Mouse (Mus musculus): ENCODE measurements at regions not wholly inside any gene's neighbourhood (a gene's known extent, or its start where the extent isn't known, plus 50 kb on each side); places are given as distances from the start of the nearest gene placed in this dataset.

DNA sequence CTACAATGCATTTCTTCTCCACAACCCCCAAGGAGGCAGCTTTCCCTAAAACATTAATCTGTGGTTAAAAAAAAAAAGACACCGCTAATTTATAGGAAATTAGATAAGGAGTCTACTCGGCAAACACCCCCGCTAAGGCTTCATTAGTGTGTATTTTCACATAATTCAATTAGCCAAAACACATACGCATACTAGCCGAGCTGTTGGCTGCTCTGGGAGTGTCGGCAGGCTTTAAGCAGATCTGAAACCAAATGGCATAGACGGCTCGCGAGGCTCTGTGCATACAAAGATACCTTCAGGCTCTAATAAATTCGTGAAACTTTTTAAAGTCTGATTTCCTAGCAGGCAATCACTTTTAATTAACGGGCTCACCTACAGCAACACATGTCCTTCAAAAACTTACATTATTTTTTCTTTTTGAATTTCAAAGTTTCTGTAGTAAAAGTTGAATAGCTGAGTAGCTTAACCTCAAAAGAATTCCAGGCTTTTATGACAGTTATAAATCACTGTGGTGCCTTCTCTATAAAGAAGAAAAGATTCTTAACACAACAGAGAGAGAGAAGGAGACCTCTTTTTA, 68.0 kb upstream of the Smyd2 start:
- Histone ChIP-seq H3K27me3 (ENCODE audit: control insufficient read depth, insufficient read depth, insufficient read length) (peaks cover 34% of the 10 kb centered on the region), H3K79me2 (ENCODE audit: control insufficient read depth, insufficient read depth) (no peaks in the 10 kb centered on the region), H3K4me3 (no peak overlapping the region), H3K36me3 (ENCODE audit: control insufficient read depth, insufficient read depth) (no peaks in the 10 kb centered on the region), H3ac (ENCODE audit: control insufficient read depth, insufficient read length) (no peak overlapping the region), H3K4me2 (ENCODE audit: low read depth) (no peak overlapping the region)
- TF ChIP-seq MYOD1 (IDR thresholded peaks at IDR 0.05; ENCODE audit: control insufficient read depth in 1 of 3, insufficient read length in 2 of 3, low read depth in 2 of 3) = no peak
- no peak for TF ChIP-seq E2F4 (IDR thresholded peaks at IDR 0.05; ENCODE audit: insufficient read depth)
- TF ChIP-seq USF1 (IDR thresholded peaks at IDR 0.05; ENCODE audit: low read depth) = no peak
- no peak for TF ChIP-seq SRF (IDR thresholded peaks at IDR 0.05; ENCODE audit: control insufficient read depth, insufficient read length, low read depth)
- no peak for TF ChIP-seq TCF12 (IDR thresholded peaks at IDR 0.05; ENCODE audit: insufficient read depth, poor library complexity, severe bottlenecking)
- TF ChIP-seq CEBPB (IDR thresholded peaks at IDR 0.05; ENCODE audit: insufficient read depth, poor library complexity, severe bottlenecking) = no peak

DNA sequence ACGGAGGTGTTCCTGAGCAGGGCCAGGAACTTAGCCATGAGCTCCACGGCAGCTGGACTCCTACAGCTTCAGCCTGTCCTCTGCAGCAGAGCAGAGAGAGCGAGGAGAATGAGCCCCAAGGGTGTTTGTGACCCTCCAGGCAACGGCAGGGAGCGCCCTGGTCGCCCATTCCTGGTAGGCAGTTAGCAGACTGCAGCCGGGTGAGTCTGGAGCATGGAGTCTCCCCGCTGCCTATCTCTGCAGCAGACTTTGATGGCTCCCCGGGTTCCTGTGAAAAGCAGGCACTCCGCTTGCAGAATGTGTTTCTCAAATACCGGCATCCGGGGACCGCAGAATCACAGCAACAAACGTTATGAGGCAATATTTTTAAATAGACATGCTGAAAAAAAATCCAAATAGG, 67.2 kb upstream of the Smyd2 start:
- H3K4me3 ChIP-seq = no peak overlapping the region

DNA sequence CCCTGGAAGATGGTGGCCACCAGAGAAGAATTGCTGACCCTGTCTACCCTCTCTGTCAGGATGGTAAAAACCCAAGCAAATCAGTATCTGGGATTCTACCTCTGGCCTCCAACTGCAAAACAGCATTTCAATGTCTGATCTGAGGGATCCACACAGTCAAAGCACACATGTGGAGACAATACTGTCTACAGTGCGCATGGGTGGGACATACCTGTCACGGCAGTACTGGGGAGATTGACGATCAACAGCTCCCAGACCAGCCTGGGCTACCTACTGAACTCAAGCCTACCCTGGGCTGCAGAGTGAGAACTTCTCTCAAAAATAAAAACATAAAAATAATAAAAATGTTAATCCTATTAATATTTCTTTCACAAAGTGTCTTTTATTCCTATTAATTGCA, 66.7 kb upstream of the Smyd2 start:
- Histone ChIP-seq H3K4me3 (no peak overlapping the region), H3K4me2 (ENCODE audit: low read depth) (no peak overlapping the region), H3K79me2 (ENCODE audit: control insufficient read depth, insufficient read depth) (no peaks in the 10 kb centered on the region), H3K36me3 (ENCODE audit: control insufficient read depth, insufficient read depth) (no peaks in the 10 kb centered on the region), H3K27me3 (ENCODE audit: control insufficient read depth, insufficient read depth, insufficient read length) (peaks cover 34% of the 10 kb centered on the region), H3ac (ENCODE audit: control insufficient read depth, insufficient read length) (no peak overlapping the region)
- TF ChIP-seq REST (IDR thresholded peaks at IDR 0.05; ENCODE audit: insufficient read depth, insufficient read length) (no peak), USF1 (IDR thresholded peaks at IDR 0.05; ENCODE audit: low read depth) (no peak), MAX (IDR thresholded peaks at IDR 0.05; ENCODE audit: low read depth) (no peak), MYOD1 (IDR thresholded peaks at IDR 0.05; ENCODE audit: control insufficient read depth in 1 of 3, insufficient read length in 2 of 3, low read depth in 2 of 3) (no peak), SRF (IDR thresholded peaks at IDR 0.05; ENCODE audit: control insufficient read depth, insufficient read length, low read depth) (no peak), E2F4 (IDR thresholded peaks at IDR 0.05; ENCODE audit: insufficient read depth) (no peak), POLR2A (IDR thresholded peaks at IDR 0.05; ENCODE audit: insufficient read length, low read depth) (no peak), TCF3 (IDR thresholded peaks at IDR 0.05; ENCODE audit: insufficient read length, low read depth) (no peak), POLR2AphosphoS2 (IDR thresholded peaks at IDR 0.05; ENCODE audit: insufficient read length, low read depth) (no peak)

More for the DNA sequence above, 67.2 kb upstream of the Smyd2 start:
- peaks cover 34% of the 10 kb centered on the region for H3K27me3 ChIP-seq (ENCODE audit: control insufficient read depth, insufficient read depth, insufficient read length)
- H3K79me2 ChIP-seq (ENCODE audit: control insufficient read depth, insufficient read depth) = no peaks in the 10 kb centered on the region
- H3K4me2 ChIP-seq (ENCODE audit: low read depth) = no peak overlapping the region
- no peaks in the 10 kb centered on the region for H3K36me3 ChIP-seq (ENCODE audit: control insufficient read depth, insufficient read depth)
- H3ac ChIP-seq (ENCODE audit: control insufficient read depth, insufficient read length) = no peak overlapping the region
- no peak for TF ChIP-seq E2F4 (IDR thresholded peaks at IDR 0.05; ENCODE audit: insufficient read depth)
- TF ChIP-seq POLR2A (IDR thresholded peaks at IDR 0.05; ENCODE audit: insufficient read length, low read depth) = no peak
- TF ChIP-seq POLR2AphosphoS2 (IDR thresholded peaks at IDR 0.05; ENCODE audit: insufficient read length, low read depth) = no peak
- no peak for TF ChIP-seq MAX (IDR thresholded peaks at IDR 0.05; ENCODE audit: low read depth)
- TF ChIP-seq TCF3 (IDR thresholded peaks at IDR 0.05; ENCODE audit: insufficient read length, low read depth) = no peak
- TF ChIP-seq CEBPB (IDR thresholded peaks at IDR 0.05; ENCODE audit: insufficient read depth, poor library complexity, severe bottlenecking) = no peak
- no peak for TF ChIP-seq MYOG (IDR thresholded peaks at IDR 0.05; ENCODE audit: control insufficient read depth in 1 of 3, insufficient read depth in 1 of 3, insufficient read length in 2 of 3, low read depth in 2 of 3)
- TF ChIP-seq MYOD1 (IDR thresholded peaks at IDR 0.05; ENCODE audit: control insufficient read depth in 1 of 3, insufficient read length in 2 of 3, low read depth in 2 of 3) = no peak
- no peak for TF ChIP-seq USF1 (IDR thresholded peaks at IDR 0.05; ENCODE audit: low read depth)
- TF ChIP-seq SRF (IDR thresholded peaks at IDR 0.05; ENCODE audit: control insufficient read depth, insufficient read length, low read depth) = no peak
- no peak for TF ChIP-seq TCF12 (IDR thresholded peaks at IDR 0.05; ENCODE audit: insufficient read depth, poor library complexity, severe bottlenecking)
- TF ChIP-seq REST (IDR thresholded peaks at IDR 0.05; ENCODE audit: insufficient read depth, insufficient read length) = no peak

DNA sequence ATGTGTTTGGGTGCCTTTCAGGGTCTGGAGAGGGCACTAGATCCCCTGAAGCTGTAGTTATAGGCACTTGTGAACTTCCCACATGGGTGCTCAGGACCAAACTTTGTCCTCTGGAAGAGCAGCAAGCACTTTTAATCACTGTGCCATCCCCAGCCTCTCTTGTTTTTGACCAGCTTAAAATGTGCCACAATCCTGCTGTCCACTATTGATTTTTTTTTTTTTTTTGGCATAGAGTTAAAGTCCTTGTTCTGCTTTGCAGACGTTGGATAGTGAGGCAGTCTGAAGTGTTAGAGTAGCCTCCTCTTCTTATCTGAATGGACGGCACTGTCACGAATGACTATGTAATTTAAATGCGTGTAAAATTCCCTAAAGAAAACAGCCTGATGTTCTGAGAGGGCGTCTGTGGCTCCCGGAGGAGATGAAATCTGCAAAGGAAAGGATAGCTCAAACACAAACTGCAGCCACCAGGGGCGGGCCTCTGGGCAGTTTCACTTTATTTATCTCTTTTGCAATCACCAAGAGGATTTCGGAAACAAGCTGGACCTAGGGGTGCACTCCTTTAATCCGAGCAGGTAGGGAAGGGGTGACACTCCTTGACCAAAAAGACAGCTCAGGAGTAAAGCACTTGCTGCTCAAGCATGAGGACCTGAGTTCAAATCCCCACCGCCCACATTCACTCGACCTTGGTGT, 63.5 kb upstream of the Smyd2 start:
- no peak overlapping the region for H3ac ChIP-seq (ENCODE audit: control insufficient read depth, insufficient read length)
- H3K27me3 ChIP-seq (ENCODE audit: control insufficient read depth, insufficient read depth, insufficient read length) = peaks cover 26% of the 10 kb centered on the region
- no peak overlapping the region for H3K4me3 ChIP-seq
- no peaks in the 10 kb centered on the region for H3K79me2 ChIP-seq (ENCODE audit: control insufficient read depth, insufficient read depth)
- H3K36me3 ChIP-seq (ENCODE audit: control insufficient read depth, insufficient read depth) = no peaks in the 10 kb centered on the region
- TF ChIP-seq SRF (IDR thresholded peaks at IDR 0.05; ENCODE audit: control insufficient read depth, insufficient read length, low read depth) (no peak), TCF12 (IDR thresholded peaks at IDR 0.05; ENCODE audit: insufficient read depth, poor library complexity, severe bottlenecking) (no peak), CEBPB (IDR thresholded peaks at IDR 0.05; ENCODE audit: insufficient read depth, poor library complexity, severe bottlenecking) (no peak), POLR2A (IDR thresholded peaks at IDR 0.05; ENCODE audit: insufficient read length, low read depth) (no peak), USF1 (IDR thresholded peaks at IDR 0.05; ENCODE audit: low read depth) (no peak), REST (IDR thresholded peaks at IDR 0.05; ENCODE audit: insufficient read depth, insufficient read length) (no peak), MAX (IDR thresholded peaks at IDR 0.05; ENCODE audit: low read depth) (no peak), MYOD1 (IDR thresholded peaks at IDR 0.05; ENCODE audit: control insufficient read depth in 1 of 3, insufficient read length in 2 of 3, low read depth in 2 of 3) (no peak), MYOG (IDR thresholded peaks at IDR 0.05; ENCODE audit: control insufficient read depth in 1 of 3, insufficient read depth in 1 of 3, insufficient read length in 2 of 3, low read depth in 2 of 3) (no peak), E2F4 (IDR thresholded peaks at IDR 0.05; ENCODE audit: insufficient read depth) (no peak)
- H3K4me2 ChIP-seq (ENCODE audit: low read depth) = no peak overlapping the region
